Mouse (Mus musculus): ENCODE measurements around the gene Cdh4. TPM values are rescaled to one million over a fixed set of nuclear protein-coding genes. Genes with fewer than 3 reads are reported as not detected.

The Cdh4 gene
- polyA plus RNA-seq, 1 experiment from 2014 or later: 57.4 TPM

- 95% methylated on average over 3 of the region's 3 CpGs for WGBS
- H3K4me2 ChIP-seq (ENCODE audit: low read length): no peak overlapping the region
- no peaks in the 10 kb centered on the region for H3K27me3 ChIP-seq (replicated peaks; ENCODE audit: control insufficient read depth, insufficient read depth, low read length)
- peaks cover 9% of the 10 kb centered on the region; the same call in 1 of the 2 replicates for H3K4me1 ChIP-seq (replicated peaks; ENCODE audit: control insufficient read depth, insufficient read depth, low read length)
- ATAC-seq: no peak
- H3K27ac ChIP-seq (ENCODE audit: low read length): no peak overlapping the region
- H3K9me3 ChIP-seq (ENCODE audit: control insufficient read depth, low read length): no peaks in the 10 kb centered on the region
- no peak overlapping the region for H3K4me3 ChIP-seq (replicated peaks; ENCODE audit: low read length)
- no peak overlapping the region for H3K9ac ChIP-seq (replicated peaks; ENCODE audit: low read depth, low read length)
- no peaks in the 10 kb centered on the region for H3K36me3 ChIP-seq (ENCODE audit: control insufficient read depth, insufficient read depth)
These were observed 264.4 kb downstream of the Cdh4 start for GRCm38 (mm10) chr2:179706616-179707015.

GRCm38 (mm10) chr2:179709111-179709510 lies 266.9 kb downstream of the Cdh4 start:
- ATAC-seq: no peak
- 91% methylated on average over 2 of the region's 2 CpGs for WGBS
- no peak overlapping the region for H3K27ac ChIP-seq (ENCODE audit: low read length)

DNA sequence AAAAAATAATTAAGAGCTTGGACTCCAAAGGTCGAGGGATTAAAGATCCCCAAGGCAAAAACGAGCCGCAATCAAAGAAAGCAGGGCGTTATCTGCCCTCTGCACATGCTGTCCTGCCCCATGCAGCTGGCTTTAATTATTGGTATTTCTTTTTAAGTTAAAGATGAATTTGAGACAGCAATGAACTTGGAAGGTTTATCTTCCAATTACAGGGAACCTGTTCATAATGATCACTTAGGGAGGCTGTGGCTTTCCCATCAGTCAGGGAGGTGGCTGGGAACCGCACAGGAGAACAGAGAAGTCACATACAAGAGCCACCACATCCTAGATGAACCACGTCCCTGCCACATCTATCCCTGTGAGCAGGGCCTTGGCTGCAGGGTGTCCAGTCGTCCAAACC lies 270.5 kb downstream of the Cdh4 start:
- 55% methylated on average over 7 of the region's 7 CpGs for WGBS
- H3K4me1 ChIP-seq (replicated peaks; ENCODE audit: control insufficient read depth, insufficient read depth, low read length): peaks cover 9% of the 10 kb centered on the region; the same call in 1 of the 2 replicates
- ATAC-seq: no peak
- no peak overlapping the region for H3K27ac ChIP-seq (ENCODE audit: low read length)
- no peaks in the 10 kb centered on the region for H3K36me3 ChIP-seq (ENCODE audit: control insufficient read depth, insufficient read depth)
- H3K9me3 ChIP-seq (ENCODE audit: control insufficient read depth, low read length): no peaks in the 10 kb centered on the region
- no peaks in the 10 kb centered on the region for H3K27me3 ChIP-seq (replicated peaks; ENCODE audit: control insufficient read depth, insufficient read depth, low read length)
- no peak overlapping the region for H3K4me2 ChIP-seq (ENCODE audit: low read length)
- H3K9ac ChIP-seq (replicated peaks; ENCODE audit: low read depth, low read length): no peak overlapping the region
- no peak overlapping the region for H3K4me3 ChIP-seq (replicated peaks; ENCODE audit: low read length)

More at GRCm38 (mm10) chr2:179709111-179709510, 266.9 kb downstream of the Cdh4 start:
- Histone ChIP-seq H3K9ac (replicated peaks; ENCODE audit: low read depth, low read length) (no peak overlapping the region), H3K36me3 (ENCODE audit: control insufficient read depth, insufficient read depth) (no peaks in the 10 kb centered on the region), H3K27me3 (replicated peaks; ENCODE audit: control insufficient read depth, insufficient read depth, low read length) (no peaks in the 10 kb centered on the region), H3K9me3 (ENCODE audit: control insufficient read depth, low read length) (no peaks in the 10 kb centered on the region), H3K4me1 (replicated peaks; ENCODE audit: control insufficient read depth, insufficient read depth, low read length) (peaks cover 9% of the 10 kb centered on the region; the same call in 1 of the 2 replicates), H3K4me2 (ENCODE audit: low read length) (no peak overlapping the region), H3K4me3 (replicated peaks; ENCODE audit: low read length) (no peak overlapping the region)

- no peaks in the 10 kb centered on the region for H3K27me3 ChIP-seq (replicated peaks; ENCODE audit: control insufficient read depth, insufficient read depth, low read length)
- H3K36me3 ChIP-seq (ENCODE audit: control insufficient read depth, insufficient read depth): no peaks in the 10 kb centered on the region
- no peak for ATAC-seq
- H3K4me2 ChIP-seq (ENCODE audit: low read length): no peak overlapping the region
- no peak overlapping the region for H3K27ac ChIP-seq (ENCODE audit: low read length)
- no peak overlapping the region for H3K4me3 ChIP-seq (replicated peaks; ENCODE audit: low read length)
- 85% methylated on average over 4 of the region's 4 CpGs for WGBS
- peaks cover 9% of the 10 kb centered on the region; the same call in 1 of the 2 replicates for H3K4me1 ChIP-seq (replicated peaks; ENCODE audit: control insufficient read depth, insufficient read depth, low read length)
- H3K9me3 ChIP-seq (ENCODE audit: control insufficient read depth, low read length): no peaks in the 10 kb centered on the region
- no peak overlapping the region for H3K9ac ChIP-seq (replicated peaks; ENCODE audit: low read depth, low read length)
These were observed 271.1 kb downstream of the Cdh4 start for GRCm38 (mm10) chr2:179713326-179713725.

GRCm38 (mm10) chr2:179714145-179714544 lies 271.9 kb downstream of the Cdh4 start:
- H3K27me3 ChIP-seq (replicated peaks; ENCODE audit: control insufficient read depth, insufficient read depth, low read length): no peaks in the 10 kb centered on the region
- no peak overlapping the region for H3K4me2 ChIP-seq (ENCODE audit: low read length)
- no peaks in the 10 kb centered on the region for H3K9me3 ChIP-seq (ENCODE audit: control insufficient read depth, low read length)
- no peak overlapping the region for H3K27ac ChIP-seq (ENCODE audit: low read length)
- H3K4me3 ChIP-seq (replicated peaks; ENCODE audit: low read length): no peak overlapping the region
- no peak overlapping the region for H3K9ac ChIP-seq (replicated peaks; ENCODE audit: low read depth, low read length)
- H3K36me3 ChIP-seq (ENCODE audit: control insufficient read depth, insufficient read depth): no peaks in the 10 kb centered on the region
- H3K4me1 ChIP-seq (replicated peaks; ENCODE audit: control insufficient read depth, insufficient read depth, low read length): peaks cover 9% of the 10 kb centered on the region; the same call in 1 of the 2 replicates
- 73% methylated on average over 3 of the region's 3 CpGs for WGBS
- no peak for ATAC-seq

DNA sequence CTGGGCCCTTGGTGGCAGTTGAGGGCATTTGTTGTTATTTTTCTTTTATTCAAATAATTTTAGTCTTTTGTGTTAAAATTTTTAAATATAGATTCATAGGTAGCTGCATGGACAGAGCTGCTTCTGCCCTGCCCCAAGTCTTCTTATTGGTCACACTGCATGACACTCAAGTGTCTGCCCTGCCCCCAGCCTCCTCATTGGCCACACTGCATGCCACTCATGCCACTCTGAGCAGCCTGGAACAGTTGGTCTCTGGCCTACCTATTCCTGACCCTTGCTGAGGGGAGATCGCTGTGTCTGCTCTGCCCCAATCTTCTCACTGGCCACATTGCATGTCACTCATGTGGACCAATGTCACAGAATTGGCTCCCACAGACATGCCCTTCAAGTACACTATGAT lies 273.1 kb downstream of the Cdh4 start:
- no peak overlapping the region for H3K9ac ChIP-seq (replicated peaks; ENCODE audit: low read depth, low read length)

DNA sequence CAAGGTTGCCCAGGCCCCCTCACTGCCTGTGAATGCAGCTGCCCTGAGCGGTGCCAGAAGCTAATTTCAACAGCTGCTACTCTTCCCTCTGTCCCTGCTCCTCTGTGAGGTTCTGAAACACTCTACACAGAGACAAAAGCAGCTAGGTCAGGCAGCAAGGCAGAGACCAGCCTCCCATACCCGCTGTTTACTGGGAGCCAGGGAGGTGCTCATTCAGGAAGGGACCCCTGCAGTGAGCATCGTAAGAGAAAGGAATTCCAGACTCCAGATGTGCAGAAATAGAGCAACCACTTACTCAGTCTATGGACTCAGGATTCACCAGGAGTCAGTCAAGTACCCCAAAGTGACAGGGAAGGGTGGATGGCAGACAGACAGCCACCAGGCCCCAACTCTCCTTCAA lies 278.1 kb downstream of the Cdh4 start:
- no peak overlapping the region for H3K9ac ChIP-seq (replicated peaks; ENCODE audit: low read depth, low read length)
- no peaks in the 10 kb centered on the region for H3K27me3 ChIP-seq (replicated peaks; ENCODE audit: control insufficient read depth, insufficient read depth, low read length)
- no peak overlapping the region for H3K27ac ChIP-seq (ENCODE audit: low read length)
- H3K4me1 ChIP-seq (replicated peaks; ENCODE audit: control insufficient read depth, insufficient read depth, low read length): peaks cover 7% of the 10 kb centered on the region
- no peaks in the 10 kb centered on the region for H3K36me3 ChIP-seq (ENCODE audit: control insufficient read depth, insufficient read depth)
- H3K9me3 ChIP-seq (ENCODE audit: control insufficient read depth, low read length): no peaks in the 10 kb centered on the region
- ATAC-seq: no peak
- H3K4me2 ChIP-seq (ENCODE audit: low read length): no peak overlapping the region
- WGBS: 13% methylated on average over 3 of the region's 3 CpGs
- H3K4me3 ChIP-seq (replicated peaks; ENCODE audit: low read length): no peak overlapping the region

More for the DNA sequence above, 273.1 kb downstream of the Cdh4 start:
- Histone ChIP-seq H3K9me3 (ENCODE audit: control insufficient read depth, low read length) (no peaks in the 10 kb centered on the region), H3K36me3 (ENCODE audit: control insufficient read depth, insufficient read depth) (no peaks in the 10 kb centered on the region), H3K27ac (ENCODE audit: low read length) (no peak overlapping the region), H3K27me3 (replicated peaks; ENCODE audit: control insufficient read depth, insufficient read depth, low read length) (no peaks in the 10 kb centered on the region), H3K4me1 (replicated peaks; ENCODE audit: control insufficient read depth, insufficient read depth, low read length) (peaks cover under 1% of the 10 kb centered on the region; the same call in 1 of the 2 replicates), H3K4me3 (replicated peaks; ENCODE audit: low read length) (no peak overlapping the region), H3K4me2 (ENCODE audit: low read length) (no peak overlapping the region)
- no peak for ATAC-seq
- WGBS: 100% methylated on average over 1 of the region's 1 CpGs

DNA sequence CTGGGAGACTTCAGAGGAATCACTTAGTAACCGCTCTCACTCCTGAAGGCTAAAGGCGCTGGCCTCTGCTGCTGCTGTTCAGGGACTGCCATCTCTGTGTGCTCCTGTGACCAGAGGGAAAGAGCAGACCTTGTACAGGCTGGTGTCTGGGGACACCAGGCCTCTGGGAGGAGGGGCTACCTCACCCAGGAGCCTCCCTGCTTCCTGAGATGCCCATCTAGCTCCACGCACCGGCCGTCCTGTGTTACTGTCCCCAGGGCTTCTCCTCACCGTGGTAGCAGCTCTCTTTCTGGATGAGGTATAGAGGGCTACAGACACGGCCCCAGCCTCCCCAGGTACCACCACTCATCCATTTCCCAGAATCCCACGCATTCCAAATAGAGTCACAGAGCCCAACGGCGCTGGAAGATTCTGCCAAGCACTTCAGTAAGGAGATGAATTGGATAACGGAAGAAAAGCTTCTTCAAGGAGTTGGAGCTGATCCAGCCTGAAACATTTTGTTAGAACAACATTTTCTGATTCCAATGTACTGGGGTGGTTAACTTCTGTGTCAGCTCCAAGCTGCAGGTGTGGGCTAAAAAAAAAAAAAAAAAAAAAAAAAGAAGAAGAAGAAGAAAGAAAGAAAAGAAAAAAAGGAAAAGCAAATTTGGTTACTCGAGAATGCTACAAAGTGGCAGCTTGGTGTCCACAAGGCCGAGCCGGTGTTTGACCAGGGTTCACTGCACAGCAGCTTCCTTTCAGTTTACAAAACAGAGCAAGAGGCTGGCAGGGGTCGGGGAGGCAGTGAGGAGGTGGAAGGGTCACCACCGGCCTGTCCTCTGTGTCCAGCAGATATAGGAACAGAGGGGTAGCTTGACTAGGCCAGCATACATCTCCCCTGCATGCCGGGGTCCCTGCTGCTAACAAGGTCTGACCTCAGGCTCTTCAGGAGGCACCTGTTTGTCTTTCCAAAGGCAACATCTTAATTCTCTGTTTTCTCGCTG lies 279.6 kb downstream of the Cdh4 start:
- H3K36me3 ChIP-seq (ENCODE audit: control insufficient read depth, insufficient read depth): no peaks in the 10 kb centered on the region
- no peak overlapping the region for H3K4me2 ChIP-seq (ENCODE audit: low read length)
- no peak; the same call in 1 of the 2 replicates for ATAC-seq
- no peaks in the 10 kb centered on the region for H3K27me3 ChIP-seq (replicated peaks; ENCODE audit: control insufficient read depth, insufficient read depth, low read length)
- no peak overlapping the region for H3K4me3 ChIP-seq (replicated peaks; ENCODE audit: low read length)
- 51% methylated on average over 18 of the region's 18 CpGs for WGBS
- H3K9me3 ChIP-seq (ENCODE audit: control insufficient read depth, low read length): no peaks in the 10 kb centered on the region
- H3K27ac ChIP-seq (ENCODE audit: low read length): no peak overlapping the region
- H3K9ac ChIP-seq (replicated peaks; ENCODE audit: low read depth, low read length): 0 out of 2 replicates have a peak overlapping the region, but pooled peaks have one; percentile 6
- peaks cover 7% of the 10 kb centered on the region for H3K4me1 ChIP-seq (replicated peaks; ENCODE audit: control insufficient read depth, insufficient read depth, low read length)

DNA sequence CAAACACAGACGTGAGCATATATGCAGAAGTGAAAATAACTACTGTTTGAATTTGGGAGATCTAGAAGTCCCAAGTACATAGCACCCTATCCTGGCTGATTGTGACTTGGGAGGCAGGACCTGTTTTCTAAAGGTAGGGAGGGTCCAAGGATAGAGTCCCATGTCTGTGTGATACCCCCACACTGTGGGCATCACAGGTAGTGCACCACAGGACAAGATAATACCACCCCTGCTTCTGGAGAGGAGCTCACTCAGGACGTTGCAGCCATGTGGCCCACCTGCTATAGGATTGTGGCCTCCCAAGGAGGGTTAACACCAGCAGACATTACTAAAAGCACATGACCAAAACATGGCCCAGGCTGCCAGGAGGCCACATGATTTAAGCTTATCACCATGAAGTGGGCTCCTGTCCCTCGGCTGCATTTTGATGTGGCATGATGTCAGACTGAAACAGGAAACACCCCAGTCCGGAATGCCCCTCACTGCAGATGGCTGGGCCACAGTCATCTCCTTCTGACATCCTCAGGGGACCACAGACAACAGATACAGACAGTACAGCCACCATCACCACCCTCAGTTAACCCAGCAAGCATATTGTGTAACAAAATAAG lies 280.6 kb downstream of the Cdh4 start:
- H3K4me1 ChIP-seq (replicated peaks; ENCODE audit: control insufficient read depth, insufficient read depth, low read length): peaks cover 7% of the 10 kb centered on the region
- H3K27me3 ChIP-seq (replicated peaks; ENCODE audit: control insufficient read depth, insufficient read depth, low read length): no peaks in the 10 kb centered on the region
- no peaks in the 10 kb centered on the region for H3K9me3 ChIP-seq (ENCODE audit: control insufficient read depth, low read length)
- no peak overlapping the region for H3K27ac ChIP-seq (ENCODE audit: low read length)
- peak; percentile 43; the same call in 1 of the 2 replicates for ATAC-seq
- H3K9ac ChIP-seq (replicated peaks; ENCODE audit: low read depth, low read length): no peak overlapping the region
- WGBS: 70% methylated on average over 4 of the region's 4 CpGs
- no peaks in the 10 kb centered on the region for H3K36me3 ChIP-seq (ENCODE audit: control insufficient read depth, insufficient read depth)
- no peak overlapping the region for H3K4me2 ChIP-seq (ENCODE audit: low read length)
- H3K4me3 ChIP-seq (replicated peaks; ENCODE audit: low read length): no peak overlapping the region

Measured in forebrain, embryonic 16.5 days (tissue).